Mouse (Mus musculus): ENCODE results near the gene Gm5294.

The Gm5294 gene

DNA sequence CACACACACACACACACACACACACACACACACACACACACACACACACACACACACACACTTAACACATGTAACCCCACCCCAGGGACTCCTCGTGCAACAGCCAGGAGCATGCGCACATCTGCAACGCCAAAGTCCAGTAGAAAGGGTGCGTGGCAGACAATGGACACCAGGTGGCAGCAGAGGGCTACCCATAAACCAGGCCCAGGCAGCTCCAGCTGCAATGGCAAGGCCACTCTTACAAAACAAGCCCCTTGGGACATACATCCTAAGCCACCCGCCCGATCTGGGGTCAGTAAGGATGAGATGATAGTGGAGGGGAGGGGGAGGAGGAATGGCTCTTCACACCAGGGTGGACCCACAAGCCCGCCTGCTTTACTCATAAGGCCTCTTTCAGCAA lies 28.2 kb downstream of the Gm5294 start:
- peak; percentile 94 to 96 for DNase-seq (ENCODE audit: low spot score in 2 of 2)

DNA sequence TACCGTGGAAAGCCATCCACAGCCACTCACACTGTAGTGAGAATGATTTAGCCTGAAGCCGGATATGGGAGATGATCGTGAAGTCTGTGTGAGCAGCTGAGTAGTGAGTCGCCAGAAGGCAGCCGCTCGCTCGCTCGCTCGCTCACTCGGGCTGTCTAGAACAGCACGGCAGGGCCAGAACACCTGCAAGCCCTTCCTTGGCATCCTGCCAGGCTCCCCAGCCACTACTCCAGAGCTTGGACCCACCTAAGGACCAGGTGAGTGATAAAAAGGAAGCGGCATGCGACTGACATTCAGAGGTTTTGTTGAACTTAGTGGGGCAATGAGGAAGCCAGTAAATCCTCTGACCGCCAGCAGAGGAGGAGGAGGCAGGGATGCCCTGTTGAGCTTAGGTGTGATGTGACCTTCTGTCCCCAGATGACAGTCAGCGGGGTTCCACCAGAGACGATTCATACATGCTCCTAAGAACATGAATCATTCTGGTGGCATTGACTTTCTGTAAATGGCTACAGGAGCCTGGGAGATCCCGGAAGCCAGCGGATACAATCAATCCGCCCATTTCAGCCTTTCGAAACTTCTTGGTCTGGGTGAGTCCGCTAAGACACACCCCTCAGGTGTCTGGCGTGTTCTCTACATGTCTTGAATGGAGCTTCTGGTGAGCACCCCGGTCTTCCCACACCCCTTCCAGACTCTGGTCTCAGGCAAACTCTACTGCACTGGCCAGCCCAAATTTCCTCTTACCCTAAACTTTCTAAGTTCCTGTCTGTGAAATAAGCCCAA lies 30.0 kb downstream of the Gm5294 start:
- no peak for DNase-seq (ENCODE audit: low spot score in 2 of 2)

DNA sequence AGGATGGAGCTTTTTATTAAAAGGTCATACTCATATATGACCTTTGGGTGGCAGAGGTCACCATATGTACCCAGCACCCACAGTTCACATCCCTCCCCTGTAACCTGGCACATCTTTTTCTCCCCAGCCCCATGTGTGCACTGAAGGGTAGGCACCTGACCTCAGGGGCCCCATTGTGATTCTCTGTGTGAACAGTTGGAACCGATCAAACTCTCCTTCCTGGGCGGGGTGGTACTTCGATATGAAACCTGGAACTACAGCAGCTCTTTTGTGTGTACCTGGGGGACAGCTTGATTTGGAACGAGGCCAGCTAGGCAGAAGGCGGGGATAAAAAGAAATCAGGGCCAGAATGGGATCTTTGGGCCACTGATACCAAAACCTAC lies 30.6 kb downstream of the Gm5294 start:
- DNase-seq (ENCODE audit: low spot score in 2 of 2) = no peak

DNA sequence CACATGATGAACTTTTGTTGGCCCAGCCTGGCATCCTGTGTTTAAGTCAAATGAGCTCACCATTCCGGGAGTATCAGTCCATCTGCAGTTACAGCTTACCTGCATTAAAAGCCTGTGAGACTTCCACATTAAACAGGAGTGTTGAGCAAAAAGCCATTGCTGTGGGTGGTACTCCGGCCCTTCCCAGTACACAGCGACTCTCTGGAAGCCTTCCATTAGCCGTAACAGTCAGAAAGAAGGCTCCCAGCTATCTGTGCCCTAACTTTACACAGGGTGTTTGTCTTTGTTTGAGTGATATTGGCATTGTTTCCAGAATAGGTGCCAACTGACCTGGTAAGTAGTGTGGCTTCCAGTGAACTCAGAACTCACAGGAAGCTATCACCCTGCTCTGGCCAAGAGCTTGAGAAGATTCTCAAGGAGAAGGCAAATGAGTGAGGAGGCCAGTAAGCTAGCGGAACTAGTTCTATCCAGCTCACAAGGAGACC lies 31.5 kb downstream of the Gm5294 start:
- no peak for DNase-seq (ENCODE audit: low spot score in 2 of 2)

DNA sequence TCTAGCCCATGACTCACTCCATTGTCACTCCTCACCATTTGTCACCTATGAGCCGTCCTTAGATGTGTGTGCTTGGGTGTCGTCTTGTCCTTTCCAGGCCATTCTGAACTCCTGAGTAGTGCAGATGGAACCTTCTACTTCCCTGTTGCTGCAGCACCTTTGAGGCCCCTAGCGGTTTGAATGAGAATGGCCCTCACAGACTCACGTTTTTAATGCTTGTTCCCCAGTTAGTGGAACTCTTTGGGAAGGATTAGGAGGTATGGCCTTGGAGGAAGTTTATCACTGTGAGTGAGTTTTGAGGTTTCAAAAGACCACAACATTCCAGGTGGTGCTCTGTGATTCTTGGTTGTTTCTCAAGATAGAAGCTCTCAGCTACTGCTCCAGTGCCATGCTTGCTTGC lies 32.3 kb downstream of the Gm5294 start:
- no peak for DNase-seq (ENCODE audit: low spot score in 2 of 2)

DNA sequence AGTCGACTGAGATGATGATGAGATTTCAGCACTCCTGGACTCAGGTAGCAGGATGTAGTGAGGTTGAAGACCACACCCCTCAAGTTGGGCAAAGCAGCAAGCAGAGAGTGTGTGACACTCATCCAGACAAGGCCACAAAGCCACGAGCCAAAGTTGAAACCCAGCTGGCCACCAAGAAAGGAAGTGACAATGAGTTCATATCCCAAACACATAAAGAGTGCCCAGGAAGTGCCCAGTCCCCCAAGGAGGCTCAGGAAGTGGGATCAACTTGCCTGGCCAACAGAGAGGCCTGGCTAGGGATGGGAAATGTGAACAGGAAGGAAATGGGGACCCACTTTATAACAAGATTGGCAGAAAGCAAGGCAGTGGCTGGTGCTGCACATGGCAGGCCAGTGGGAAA lies 33.5 kb downstream of the Gm5294 start:
- no peak for DNase-seq (ENCODE audit: low spot score in 2 of 2)

DNA sequence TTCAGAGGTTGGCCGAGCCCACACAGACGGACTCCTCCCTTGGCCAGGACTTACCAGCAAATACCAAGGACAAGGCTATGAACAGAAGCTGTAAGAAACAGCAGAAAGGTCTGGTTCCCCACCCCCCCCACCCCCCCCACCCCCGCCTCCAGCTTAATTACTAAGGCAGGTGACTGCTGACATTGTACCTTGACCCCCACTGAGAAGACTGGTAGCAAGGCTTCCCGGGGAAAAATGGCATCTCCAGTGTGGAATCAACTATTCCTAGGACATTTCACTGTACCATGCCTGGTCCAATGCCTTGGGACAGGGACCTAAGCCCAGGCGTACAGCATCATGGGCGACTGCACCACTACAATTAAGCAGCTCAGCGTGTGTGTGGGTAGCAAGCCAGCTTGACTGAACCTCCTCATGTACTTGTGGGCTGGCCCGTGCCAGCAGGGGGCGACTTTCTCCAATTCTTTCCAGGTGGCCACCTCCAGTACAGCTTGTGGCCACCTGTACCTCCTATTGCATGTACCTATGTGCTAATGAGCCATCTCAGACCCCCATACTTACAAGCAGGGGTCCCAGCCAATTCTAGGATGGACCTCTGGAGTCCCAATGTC lies 37.2 kb downstream of the Gm5294 start:
- peak; percentile 79 to 84 for DNase-seq (ENCODE audit: low spot score in 2 of 2)

DNA sequence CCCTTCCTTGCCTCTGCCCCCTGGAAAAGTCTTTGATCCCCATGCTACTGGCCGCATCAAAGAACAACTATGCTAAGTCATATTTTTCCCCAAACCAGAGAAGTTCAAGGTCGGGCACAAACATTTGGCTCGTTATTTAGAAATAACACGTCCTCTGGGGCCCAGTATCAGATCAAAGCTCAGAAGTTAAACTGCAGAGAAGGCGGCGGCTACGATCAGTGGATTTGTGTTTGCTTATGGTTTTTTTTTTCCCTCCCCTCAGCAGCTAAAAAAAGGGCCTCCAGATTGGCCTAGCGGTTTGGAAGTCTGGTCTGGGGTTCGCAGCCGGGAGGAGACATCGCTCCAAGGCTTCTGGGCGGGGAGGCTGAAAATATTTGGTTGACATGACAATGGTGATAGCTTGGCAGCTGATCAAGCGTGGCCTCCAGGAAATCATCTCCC lies 38.0 kb downstream of the Gm5294 start:
- no peak for DNase-seq (ENCODE audit: low spot score in 2 of 2)

DNA sequence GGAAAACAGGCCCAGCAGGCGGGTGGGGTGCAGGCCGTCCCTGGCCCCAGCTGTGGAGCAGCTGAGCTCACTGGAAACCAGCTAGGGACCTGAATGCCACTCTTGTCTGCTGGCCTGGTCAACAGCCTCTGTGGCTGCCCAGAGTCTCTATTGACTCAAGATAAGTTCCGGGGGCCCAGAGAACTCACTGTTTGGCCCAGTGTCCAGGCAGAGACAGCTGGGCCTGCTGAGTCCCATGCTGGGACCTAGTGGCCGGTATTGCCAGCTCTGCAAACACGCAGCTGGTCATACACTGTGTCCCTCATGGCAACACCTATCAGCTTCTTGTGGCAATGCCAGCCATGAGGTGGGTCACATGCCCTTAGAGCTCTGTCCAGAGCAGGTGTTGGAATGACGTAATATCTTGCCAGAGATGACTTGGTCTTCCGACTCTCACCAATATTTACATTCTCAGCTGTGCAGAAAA lies 43.8 kb downstream of the Gm5294 start:
- DNase-seq (ENCODE audit: low spot score in 2 of 2) = peak in 1 of 2 experiments; percentile 17

DNA sequence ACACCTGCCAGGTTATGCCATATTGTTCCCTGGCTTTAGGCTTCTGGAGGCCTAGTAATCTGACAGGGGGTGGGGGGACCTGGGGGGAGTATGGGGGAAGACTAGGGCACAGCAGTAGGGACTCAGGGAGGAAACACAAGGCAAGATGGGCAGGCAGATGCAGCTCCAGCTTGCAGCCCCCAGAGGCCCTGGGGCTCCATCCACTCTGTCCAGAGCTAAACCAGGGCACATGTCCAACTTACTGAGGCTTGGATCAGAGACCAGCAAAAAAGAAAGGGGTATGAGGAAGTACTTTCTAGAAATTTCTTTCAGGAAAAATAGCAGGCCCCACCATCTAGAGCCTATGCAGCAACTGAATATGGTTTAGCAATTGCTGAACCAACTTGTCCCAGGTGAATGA lies 44.3 kb downstream of the Gm5294 start:
- no peak for DNase-seq (ENCODE audit: low spot score in 2 of 2)

DNA sequence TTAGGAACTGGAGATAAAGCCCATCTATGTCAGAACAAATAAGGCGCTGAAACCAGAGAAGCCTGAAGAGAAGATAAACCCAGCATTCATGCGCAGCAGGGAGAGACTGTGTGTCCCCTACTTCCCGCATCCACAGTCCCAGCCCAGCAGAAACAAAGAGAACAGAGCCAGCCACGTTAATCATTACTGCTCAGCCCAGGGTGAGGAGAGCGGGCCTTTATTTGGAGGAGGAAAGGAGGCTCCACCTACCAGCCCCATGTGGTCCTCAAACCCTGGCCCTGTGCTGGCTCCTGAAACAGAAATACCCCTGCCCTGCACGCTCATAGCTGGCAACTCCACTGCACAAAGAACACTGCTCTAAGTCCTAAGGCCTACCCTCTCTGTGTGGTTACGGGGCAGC lies 45.0 kb downstream of the Gm5294 start:
- DNase-seq (ENCODE audit: low spot score in 2 of 2) = no peak

DNA sequence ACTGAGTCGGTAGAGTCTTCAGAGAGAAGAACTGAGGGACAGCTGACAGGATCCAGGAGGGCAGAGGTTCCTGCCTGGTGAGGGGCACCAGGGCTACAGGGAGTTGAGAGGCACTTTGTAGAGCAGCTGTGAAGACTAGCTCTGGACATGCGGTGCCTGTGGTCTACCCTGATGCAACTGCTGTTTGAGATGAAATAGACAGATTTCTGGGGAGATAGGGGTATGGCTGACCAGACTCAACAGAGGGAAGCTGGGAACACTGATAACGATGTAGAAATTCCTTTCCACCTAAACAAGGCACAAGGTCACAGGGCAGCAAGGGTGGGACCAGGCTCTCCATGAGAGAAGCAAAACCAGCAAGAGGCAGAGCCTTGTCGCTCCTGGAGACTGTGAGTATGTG lies 45.8 kb downstream of the Gm5294 start:
- no peak for DNase-seq (ENCODE audit: low spot score in 2 of 2)

All from frontal cortex, postnatal 36 days (tissue).